Mouse (Mus musculus) heart, postnatal 0 days (tissue): ENCODE measurements around the gene B230104I21Rik.

ENCODE experiments used
- CTCF ChIP-seq: IDR thresholded peaks from 2 replicates; pipeline ENCODE4 v1.5.1; 2016; ENCODE audit warnings: antibody characterized with exemption, control low read depth, low read depth
- EP300 ChIP-seq: IDR thresholded peaks from 2 replicates; pipeline ENCODE4 v1.6.1; 2016; ENCODE audit warnings: antibody characterized with exemption, low read depth

DNA sequence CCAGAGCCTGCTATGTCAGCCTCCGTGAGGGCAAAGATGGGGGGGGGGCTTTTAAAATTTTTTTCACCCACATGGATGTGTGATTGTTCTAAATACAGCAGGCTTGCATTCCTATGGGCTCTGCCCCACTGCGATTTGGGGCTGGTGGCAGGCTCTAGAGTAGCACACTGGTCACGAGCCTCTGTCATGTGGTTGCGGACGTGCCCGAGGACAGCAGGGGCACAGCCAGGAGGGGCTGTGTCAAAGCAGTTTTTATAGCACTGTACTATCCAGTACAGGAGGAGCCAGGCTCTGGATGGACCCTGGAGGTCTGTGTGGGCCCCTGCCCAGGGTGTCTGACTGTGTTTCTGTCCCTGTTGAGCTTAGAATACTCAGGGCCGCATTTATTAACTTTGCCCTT lies 5.9 kb upstream of the B230104I21Rik start:
- TF ChIP-seq CTCF (0 out of 2 replicates have a peak, but pooled peaks have one; percentile 13), EP300 (peak; percentile 85)
